Mouse (Mus musculus): Measurements from ENCODE around the gene Gse1.

Gse1 gene

GRCm38 (mm10) chr8:120213229-120213628, 15.0 kb upstream of the Gse1 start:
- DNase-seq: no peak

- DNase-seq: peak; percentile 47
Measured at GRCm38 (mm10) chr8:120213939-120214338, 14.3 kb upstream of the Gse1 start.

GRCm38 (mm10) chr8:120215416-120216141, 12.7 kb upstream of the Gse1 start:
- peak; percentile 75 for DNase-seq

GRCm38 (mm10) chr8:120216855-120217830, 11.1 kb upstream of the Gse1 start:
- peak; percentile 85 for DNase-seq

DNA sequence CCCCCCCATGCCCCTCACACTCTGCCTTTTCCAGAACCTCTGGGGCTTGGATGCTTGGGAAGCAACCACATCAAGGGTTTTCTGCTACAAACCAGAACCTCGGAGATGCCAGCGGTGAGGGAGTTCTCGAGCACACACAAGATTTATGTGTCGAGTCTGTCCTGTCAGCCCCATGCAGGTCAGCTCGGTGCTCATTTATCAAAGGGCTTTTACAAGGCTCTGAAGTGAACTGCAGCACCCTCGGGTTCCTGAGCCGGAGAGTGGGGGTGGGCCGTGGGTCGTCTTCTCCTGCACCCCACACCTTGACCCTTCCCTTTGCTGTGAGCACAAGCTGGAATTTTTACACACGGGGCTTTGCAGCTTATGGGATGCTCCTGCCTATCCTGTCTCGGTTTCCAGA, 5.7 kb upstream of the Gse1 start:
- no peak for DNase-seq

DNA sequence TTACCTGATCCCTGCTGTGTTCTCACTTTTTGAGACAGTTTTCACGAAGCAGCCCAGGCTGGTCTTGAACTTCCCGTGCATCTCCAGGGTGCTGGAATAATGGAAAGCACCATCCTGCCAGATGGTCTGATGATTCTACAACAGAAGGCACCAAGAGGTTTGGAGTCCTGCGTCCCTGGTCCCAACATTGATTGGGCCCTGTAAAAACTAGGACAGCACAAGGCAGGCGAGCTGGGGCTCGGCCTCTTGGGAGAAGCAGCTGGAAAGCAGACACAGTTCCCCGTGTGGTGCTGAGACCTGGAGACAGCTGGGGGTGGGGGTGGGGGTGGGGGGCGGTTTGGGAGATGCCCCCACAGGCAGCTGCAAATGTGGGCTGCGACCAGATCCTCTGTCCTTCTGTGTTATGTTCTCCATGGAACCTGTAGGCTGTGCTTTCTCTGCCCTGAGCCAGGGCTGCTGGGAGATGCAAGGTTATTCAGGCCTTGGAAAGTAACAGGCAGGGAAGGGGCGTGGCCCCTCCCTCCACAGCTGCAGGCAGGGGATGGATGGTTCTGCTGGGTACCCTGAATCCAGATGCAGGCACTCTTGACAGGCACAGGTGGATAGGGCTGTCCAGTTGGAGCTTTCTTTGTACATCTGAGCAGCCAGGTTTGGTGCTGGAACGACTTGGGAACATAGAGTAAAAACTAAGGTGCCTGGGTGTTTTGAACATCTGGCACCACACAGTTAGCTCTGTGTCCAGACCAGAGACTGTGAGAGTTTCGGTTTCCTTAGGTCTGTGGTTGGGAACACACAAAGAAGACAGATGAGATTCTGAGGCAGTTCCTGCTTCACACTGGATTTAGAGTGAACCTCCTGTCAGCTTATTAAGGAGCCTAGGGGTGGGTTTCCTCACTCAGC, 3.5 kb upstream of the Gse1 start:
- peak; percentile 73 for DNase-seq

GRCm38 (mm10) chr8:120225421-120226151, 2.7 kb upstream of the Gse1 start:
- DNase-seq: peak; percentile 75

DNA sequence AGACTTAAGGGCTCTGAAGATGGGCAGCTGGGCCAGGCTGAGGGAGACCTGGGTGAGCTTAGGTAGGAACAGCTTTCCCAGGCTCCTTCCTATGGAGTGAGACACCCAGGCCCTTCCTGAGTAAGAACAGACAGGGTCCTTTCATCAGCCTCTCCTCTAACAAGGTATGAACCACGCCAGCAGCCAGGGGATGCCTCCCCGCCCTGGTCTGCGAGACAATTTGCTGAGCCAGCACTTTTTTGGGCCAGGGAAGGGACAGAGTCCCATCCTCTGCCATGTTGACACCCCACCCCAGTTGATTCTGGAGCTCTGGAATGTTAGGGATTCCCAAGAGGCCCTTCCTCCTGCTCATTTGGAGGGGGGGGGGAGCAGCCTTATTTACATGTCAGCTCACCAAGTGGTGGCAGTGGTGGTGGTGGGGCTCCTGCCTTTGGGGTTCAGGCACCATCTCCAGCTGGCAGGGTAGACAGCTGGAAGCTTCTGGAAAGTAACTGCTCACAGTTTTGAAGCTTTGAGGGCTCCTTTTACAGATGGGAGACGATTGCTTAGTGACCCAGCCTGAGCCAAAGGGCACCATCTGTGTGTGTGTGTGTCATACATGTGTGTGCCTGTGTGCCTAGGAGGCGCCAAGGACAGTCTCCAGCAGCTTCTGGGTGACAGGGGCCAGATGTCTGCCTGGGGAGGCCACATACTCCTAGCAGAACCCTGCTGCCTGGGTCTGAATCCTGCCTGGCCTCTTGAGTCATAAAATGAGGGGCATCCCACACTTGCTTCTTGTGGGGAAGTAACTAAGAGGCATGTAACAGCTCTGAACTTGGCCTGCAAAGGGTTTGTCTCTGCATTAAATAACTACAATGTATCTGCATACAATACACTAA, 1.3 kb upstream of the Gse1 start:
- DNase-seq: peak; percentile 62

- DNase-seq: no peak
Measured at GRCm38 (mm10) chr8:120227578-120227876, 729 bp upstream of the Gse1 start.

DNA sequence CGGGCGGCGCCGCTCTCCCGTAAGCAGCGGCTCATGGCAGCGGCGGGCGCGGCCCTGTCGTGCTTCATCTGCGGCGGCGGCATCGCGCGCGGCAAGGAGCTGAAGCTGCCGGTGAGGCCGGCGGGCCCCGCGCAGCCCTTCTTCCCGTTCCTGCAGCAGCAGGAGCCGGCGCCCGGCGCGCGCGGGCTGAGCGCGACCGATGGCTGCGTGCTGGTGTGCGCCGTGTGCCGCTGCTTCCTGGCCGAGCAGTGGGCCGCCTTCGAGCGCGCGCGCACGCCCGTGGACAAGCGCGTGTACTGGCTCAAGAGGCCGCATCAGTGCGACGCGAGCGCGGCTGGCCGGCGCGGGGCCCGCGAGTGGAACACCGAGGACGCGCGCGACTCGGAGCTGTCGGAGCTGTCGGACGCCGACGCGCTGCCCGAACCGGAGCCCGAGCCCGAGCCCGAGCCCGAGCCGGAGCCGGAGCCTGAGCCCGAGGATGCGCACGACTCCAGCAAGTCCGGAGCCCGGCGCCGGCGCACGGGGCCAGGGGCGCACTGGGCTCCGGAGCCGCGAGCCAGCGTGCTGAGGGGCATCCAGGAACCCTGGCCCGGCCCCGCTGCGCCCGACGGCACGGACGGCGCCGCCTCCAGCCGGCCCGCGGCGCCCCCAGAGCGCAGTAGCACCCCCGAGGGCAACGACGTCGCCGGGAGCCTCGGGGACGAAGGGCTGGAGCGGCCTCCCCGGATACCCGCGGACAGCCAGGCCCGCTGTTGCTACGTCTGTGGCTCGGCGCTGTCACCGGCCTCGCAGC, 721 bp downstream of the Gse1 start:
- peak; percentile 75 for DNase-seq

DNA sequence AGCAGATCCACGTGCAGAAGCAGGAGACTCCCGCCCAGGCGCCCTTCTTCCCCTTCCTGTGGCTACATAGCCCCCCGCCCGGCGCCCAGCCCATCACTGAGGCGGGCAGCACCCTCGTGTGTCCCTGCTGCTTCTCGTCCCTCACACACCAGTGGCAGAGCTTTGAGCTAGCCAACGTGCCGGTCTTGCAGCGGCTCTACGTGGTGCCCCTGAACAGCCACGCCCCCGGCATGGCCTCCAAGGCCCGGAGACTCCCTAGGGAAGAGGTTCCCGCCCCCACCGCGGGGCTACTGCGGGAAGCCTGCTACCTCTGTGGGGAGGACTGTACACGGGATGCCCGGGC, 1.3 kb downstream of the Gse1 start:
- DNase-seq: peak; percentile 68

GRCm38 (mm10) chr8:120230081-120230480, 1.8 kb downstream of the Gse1 start:
- DNase-seq: no peak

DNA sequence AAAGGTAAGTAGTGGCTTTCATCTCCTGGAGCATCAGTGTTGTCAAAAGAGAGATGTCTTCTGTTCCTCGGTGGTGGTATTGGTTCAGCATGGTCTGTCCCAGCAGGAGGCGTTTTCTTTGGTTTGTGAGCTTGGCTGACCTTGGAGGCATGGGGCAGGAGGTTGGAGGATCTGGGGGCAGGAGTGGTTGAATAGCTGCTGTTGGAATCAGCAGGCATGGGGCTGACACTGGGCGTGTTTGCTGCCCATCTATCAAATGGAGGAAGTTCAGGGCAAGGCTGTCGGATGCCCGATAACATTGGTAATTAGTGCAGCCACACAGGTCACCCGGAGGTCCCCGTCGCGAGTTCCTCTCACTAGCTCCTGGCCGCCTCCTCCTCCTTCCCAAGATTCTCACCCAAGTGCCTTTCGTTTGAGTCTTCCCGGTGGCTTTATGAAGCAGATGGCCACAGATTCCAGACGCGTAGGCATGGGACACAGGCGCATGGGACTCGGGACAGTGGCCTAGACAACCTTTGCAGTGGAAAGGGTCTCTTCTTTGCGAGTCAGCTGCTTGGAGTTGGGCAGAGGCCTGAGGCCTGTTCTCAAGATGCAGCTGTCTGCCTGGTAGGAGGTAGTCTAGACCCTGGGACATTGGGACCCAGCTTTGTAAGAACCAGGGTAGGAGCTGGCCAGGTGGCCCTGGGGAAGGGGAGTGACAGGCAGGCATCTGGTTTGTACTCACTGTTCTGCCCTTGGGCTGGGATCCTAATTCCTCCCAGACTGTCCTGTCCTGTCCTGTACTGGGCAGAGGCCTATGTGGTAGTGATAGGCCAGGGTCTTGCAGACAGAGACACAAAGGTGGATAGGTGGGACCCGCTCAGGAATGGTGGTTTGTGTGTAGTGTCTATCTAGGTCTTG, 2.7 kb downstream of the Gse1 start:
- DNase-seq: no peak

DNA sequence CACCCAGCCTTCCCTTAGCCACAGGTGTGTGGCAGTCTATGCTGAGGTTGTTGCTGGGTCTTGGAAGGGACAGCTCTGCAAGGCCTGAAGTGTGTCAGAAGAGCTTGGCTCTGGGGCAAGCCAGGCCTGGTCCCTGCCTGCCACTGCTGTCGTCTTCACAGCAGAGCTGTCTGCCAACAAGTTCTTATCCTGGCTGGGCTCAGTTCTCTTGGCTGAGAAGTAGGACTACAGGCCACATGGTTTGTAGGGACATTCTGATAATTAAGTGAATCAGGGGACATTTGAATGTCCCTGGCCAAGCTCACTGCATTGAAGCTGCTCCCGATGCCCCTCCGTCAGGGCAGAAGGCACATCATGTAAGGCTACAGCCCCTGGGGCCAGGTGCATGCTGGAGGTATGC, 3.6 kb downstream of the Gse1 start:
- DNase-seq: no peak

DNA sequence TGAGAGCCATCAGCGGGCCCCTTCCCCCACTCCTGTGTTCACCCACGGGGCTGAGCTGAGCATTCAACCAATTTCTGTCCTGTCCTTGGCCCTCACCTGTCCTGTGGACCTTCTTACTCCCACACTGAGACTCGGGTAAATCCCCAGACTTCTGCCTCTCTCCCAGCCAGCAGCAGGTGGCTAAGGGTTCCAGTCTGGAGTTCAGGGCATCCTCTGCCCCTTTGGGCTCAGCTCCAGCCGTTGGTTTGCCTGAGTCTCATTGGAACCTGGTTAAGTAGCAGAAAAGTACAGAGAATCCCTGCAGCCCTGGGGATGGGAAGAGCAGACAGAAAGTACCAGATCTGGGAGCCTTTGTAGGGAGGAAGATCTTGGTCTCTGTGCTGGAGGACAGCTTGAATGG, 4.1 kb downstream of the Gse1 start:
- no peak for DNase-seq

GRCm38 (mm10) chr8:120232913-120233312, 4.7 kb downstream of the Gse1 start:
- peak; percentile 50 for DNase-seq

DNA sequence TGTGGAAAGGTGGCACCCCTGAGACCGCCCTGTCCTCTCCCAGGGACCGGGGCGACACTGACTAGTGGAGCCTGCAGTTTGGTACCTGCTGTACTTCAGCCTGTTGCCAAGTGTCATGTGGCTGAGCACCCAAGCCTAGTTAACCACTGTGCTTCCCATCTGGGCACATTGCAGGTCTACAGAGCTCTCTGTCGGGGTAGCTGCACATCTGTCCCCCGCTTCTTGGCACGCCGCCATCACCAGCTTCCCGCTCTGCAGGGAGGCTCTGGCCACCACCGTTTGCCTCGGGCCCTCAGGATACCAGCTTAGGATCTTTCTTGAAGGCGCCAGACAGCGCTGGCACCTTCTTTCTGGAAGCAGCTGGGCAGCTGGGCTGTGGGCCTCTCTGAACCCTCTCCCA, 6.2 kb downstream of the Gse1 start:
- DNase-seq: peak; percentile 59

GRCm38 (mm10) chr8:120234866-120235265, 6.6 kb downstream of the Gse1 start:
- DNase-seq: no peak

DNA sequence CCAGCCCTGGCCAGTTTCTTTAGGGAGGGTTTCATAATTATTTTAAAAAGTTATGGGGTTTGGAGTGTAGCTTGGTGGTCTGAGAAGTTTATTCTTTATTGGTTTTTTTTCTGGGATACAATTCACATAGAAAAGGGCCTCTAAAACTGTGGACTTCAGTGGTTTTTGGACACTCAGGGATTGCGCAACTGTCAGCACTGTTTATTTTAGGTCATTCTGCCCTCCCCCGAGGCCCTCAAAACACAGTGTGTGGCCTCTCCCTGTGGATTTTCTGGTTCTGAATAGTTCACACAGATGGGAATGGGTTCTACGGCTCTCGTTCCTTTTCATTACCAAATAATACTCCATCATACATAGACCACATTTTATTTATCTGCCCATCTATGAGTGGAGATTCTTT, 15.0 kb downstream of the Gse1 start:
- DNase-seq: no peak

All from retina, postnatal 1 day (tissue).